Mouse (Mus musculus) neural tube, embryonic 11.5 days (tissue): ENCODE measurements around the gene Morc4. TPM values are rescaled to one million over a fixed set of nuclear protein-coding genes. Genes with fewer than 3 reads are reported as not detected.

Experiments
- ATAC-seq: fragments of 200-750 bp; cut with Nextera tagmentation; 2 replicates; pipeline ENCODE4 v1.8.0; 2017; ENCODE audit warnings: moderate number of reproducible peaks, mild to moderate bottlenecking, moderate TSS enrichment, moderate library complexity; ENCODE audit not compliant: insufficient read depth, low FRiP score, low TSS enrichment
- DNase-seq: peaks from one replicate; pipeline ENCODE4 v3.0.0-alpha.2; 2015; ENCODE audit warnings: low spot score
- H3K27ac ChIP-seq: fragments of 300-500 bp; sonication (generic); 2 replicates; pipeline ENCODE4 v1.5.1; 2014; ENCODE audit warnings: low read depth, mild to moderate bottlenecking, low read length
- H3K27me3 ChIP-seq: fragments of 300-500 bp; sonication (generic); 2 replicates; pipeline ENCODE4 v1.6.1; 2014; ENCODE audit warnings: mild to moderate bottlenecking, low read length, mixed read lengths; ENCODE audit not compliant: control insufficient read depth, insufficient read depth
- H3K36me3 ChIP-seq: fragments of 300-500 bp; sonication (generic); 2 replicates; pipeline ENCODE4 v1.6.1; 2014; ENCODE audit warnings: mild to moderate bottlenecking, low read length, moderate library complexity, mixed read lengths; ENCODE audit not compliant: control insufficient read depth, insufficient read depth
- H3K4me1 ChIP-seq: fragments of 300-500 bp; sonication (generic); 2 replicates; pipeline ENCODE4 v1.6.1; 2014; ENCODE audit warnings: low read length, mixed read lengths; ENCODE audit not compliant: control insufficient read depth, insufficient read depth
- H3K4me2 ChIP-seq: fragments of 300-500 bp; sonication (generic); 2 replicates; pipeline ENCODE4 v1.6.1; 2014; ENCODE audit warnings: low read depth, mild to moderate bottlenecking, moderate library complexity
- H3K4me3 ChIP-seq: fragments of 300-500 bp; sonication (generic); 2 replicates; pipeline ENCODE4 v1.5.1; 2014; ENCODE audit warnings: low read depth, low read length
- H3K9ac ChIP-seq: fragments of 300-500 bp; sonication (generic); 2 replicates; pipeline ENCODE4 v1.6.1; 2014; ENCODE audit warnings: mild to moderate bottlenecking, low read length
- H3K9me3 ChIP-seq: fragments of 300-500 bp; sonication (generic); 2 replicates; pipeline ENCODE4 v1.6.1; 2016; ENCODE audit warnings: low read length; ENCODE audit not compliant: control insufficient read depth
- WGBS: fragments of 180-500 bp; shearing (Covaris S2); extraction: QIAGEN DNeasy Blood & Tissue Kit; methylation state at CpG from one replicate; pipeline ENCODE4 v1.1.7; 2014; 5-methylcytosine and 5-hydroxymethylcytosine counted together
- polyA plus RNA-seq: library from polyadenylated mRNA; unstranded; fragments of >200 nt; fragmentation: Nextera tagmentation; extraction: Ambion mirVana; gene quantifications from 2 replicates; pipeline ENCODE4 v1.2.1, GENCODE M21; 2014

Morc4 gene
- polyA plus RNA-seq, 1 experiment from 2014 or later: 8.8 TPM

DNA sequence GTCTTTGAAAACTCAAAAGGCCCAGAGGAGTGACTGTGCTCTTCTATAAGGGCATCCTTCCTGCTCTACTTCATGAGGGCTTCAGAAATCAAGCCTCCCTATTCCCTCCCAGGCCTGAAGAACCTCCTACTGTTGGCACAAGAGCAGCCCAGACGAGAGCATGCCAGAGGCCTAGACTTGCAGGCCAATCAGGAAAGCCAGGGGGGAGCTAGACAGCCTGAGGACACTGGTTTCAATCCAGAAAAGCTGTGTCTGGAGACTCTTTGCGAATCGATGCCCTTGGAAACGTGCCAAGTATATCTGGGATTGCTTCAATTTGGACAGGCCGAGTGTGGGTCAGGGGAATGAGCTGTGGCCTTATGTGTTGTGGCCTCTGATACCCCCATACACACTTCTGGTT, 92.1 kb downstream of the Morc4 start:
- no peaks in the 10 kb centered on the region for H3K9me3 ChIP-seq
- no peak overlapping the region for H3K27ac ChIP-seq
- H3K9ac ChIP-seq: no peak overlapping the region
- no peak overlapping the region for H3K4me2 ChIP-seq
- no peak for ATAC-seq
- DNase-seq: no peak
- H3K4me3 ChIP-seq: no peak overlapping the region
- peaks cover 7% of the 10 kb centered on the region for H3K27me3 ChIP-seq
- no peaks in the 10 kb centered on the region for H3K36me3 ChIP-seq
- WGBS: 85% methylated on average over 5 of the region's 5 CpGs
- H3K4me1 ChIP-seq: no peaks in the 10 kb centered on the region

DNA sequence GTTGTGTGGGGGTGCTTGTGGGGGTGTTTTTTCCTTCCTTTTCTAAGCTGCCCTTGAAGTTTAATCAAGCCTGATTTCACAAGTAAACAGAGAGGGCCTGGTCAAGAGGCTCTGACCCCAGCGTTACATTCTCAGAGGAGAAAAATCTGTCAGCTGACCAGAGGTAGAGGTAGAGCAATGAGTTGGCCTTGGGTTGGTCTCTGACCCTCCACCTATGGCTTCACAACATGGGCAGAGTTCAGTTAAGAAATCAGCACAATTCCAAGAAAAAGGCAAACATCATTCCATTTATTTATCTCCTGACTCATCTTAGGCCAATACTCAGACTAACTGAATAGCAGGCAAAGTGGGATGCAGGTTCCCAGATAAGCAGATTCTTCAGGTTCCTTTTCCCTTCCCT, 92.6 kb downstream of the Morc4 start:
- no peaks in the 10 kb centered on the region for H3K9me3 ChIP-seq
- DNase-seq (no peak), ATAC-seq (no peak)
- 67% methylated on average over 1 of the region's 1 CpGs for WGBS
- no peaks in the 10 kb centered on the region for H3K36me3 ChIP-seq
- H3K27me3 ChIP-seq: peaks cover 7% of the 10 kb centered on the region
- H3K4me2 ChIP-seq: no peak overlapping the region
- no peak overlapping the region for H3K9ac ChIP-seq
- H3K4me3 ChIP-seq: no peak overlapping the region
- no peak overlapping the region for H3K27ac ChIP-seq
- H3K4me1 ChIP-seq: no peaks in the 10 kb centered on the region

DNA sequence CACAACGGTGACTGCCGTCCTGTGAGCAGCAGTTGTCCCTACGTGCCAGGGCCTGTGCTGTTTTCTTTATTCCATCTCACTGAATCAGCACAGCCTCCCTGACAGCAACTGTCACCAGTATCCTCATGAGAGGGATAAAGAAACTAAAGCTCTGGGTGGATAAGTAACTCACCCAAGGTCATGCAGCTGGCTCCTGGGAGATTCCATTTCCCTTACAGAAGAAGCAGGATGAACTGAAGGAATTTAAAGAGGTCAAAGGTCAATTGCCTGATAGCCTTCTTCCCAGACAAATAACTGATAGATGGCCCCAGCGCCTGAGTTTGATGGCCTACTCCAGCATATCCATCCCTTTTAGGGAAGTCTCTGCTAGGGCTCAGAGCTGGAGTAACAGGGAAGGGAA, 94.1 kb downstream of the Morc4 start:
- H3K9ac ChIP-seq: no peak overlapping the region
- no peaks in the 10 kb centered on the region for H3K36me3 ChIP-seq
- H3K9me3 ChIP-seq: no peaks in the 10 kb centered on the region
- DNase-seq: no peak
- peaks cover 5% of the 10 kb centered on the region for H3K27me3 ChIP-seq
- no peak for ATAC-seq
- no peaks in the 10 kb centered on the region for H3K4me1 ChIP-seq
- H3K4me2 ChIP-seq: no peak overlapping the region
- H3K27ac ChIP-seq: no peak overlapping the region
- H3K4me3 ChIP-seq: no peak overlapping the region
- 31% methylated on average over 4 of the region's 4 CpGs for WGBS

DNA sequence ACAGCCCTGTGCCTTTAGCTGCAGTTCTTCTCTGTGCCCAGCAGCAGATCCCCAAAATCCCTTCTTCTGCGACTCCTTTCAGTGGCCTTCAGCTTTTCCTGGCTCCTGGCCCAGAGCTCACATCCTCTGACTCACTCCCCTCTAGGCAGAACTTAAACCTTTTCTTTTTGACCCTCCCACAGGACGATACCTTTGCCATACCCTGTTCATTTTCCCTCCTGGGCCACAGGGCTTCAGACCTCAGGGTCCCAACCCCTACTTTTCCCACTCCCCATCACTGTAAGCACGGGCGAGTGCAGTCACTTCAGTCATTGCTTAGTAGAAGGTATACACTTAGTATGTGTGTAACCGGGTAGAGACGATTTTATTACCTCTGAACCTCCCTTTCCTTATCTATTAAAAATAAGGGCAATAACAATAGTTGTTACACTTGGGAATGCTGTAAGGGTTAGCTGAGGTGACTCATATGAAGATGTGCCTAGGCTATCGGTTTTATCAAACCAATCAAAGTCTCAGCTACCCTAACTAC, 96.3 kb downstream of the Morc4 start:
- Histone ChIP-seq H3K36me3 (no peaks in the 10 kb centered on the region), H3K4me1 (no peaks in the 10 kb centered on the region), H3K27me3 (peaks cover 3% of the 10 kb centered on the region), H3K9me3 (no peaks in the 10 kb centered on the region), H3K4me2 (no peak overlapping the region), H3K9ac (no peak overlapping the region), H3K4me3 (no peak overlapping the region), H3K27ac (no peak overlapping the region)
- DNase-seq (no peak), ATAC-seq (no peak)
- WGBS: 74% methylated on average over 7 of the region's 7 CpGs

DNA sequence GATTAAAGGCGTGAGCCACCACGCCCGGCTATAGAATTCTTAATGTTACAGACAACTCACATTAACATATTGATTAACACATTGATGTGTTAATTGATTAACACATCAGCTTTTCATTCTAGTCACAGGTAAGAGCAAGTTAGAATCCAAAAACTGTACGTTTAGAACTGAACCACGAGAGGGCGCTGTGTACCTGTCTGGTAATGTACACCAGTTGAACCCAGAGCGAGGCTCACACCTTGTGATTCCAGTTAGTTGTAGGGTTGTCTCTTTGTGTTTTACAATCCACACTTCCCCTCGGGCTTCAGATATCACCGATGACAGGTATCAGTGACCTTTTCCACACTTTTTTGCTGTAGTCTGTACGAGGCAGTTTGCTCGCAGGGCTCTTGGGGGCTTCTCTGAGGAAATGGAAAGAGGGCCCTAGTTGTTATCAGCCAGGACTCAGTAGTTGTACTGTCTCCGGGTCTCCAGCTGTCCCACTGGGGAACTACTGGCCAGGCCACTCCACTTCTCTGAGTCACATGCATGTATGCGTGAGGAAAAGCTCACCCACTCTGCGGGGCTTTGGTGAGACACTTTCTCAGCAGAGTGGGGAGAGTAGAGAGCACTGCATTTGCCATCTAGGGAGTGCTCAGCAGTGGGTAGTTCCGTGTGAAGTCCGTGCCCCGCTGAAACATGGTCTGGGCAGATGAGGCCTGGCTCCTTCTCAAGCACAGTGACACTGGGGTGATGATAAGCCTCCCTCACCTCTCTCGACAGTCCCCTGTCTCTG, 97.0 kb downstream of the Morc4 start:
- peak; percentile 50 for DNase-seq
- Histone ChIP-seq H3K9ac (no peak overlapping the region), H3K4me2 (no peak overlapping the region), H3K36me3 (no peaks in the 10 kb centered on the region), H3K27ac (no peak overlapping the region), H3K4me3 (no peak overlapping the region), H3K9me3 (no peaks in the 10 kb centered on the region), H3K27me3 (peaks cover 2% of the 10 kb centered on the region), H3K4me1 (no peaks in the 10 kb centered on the region)
- ATAC-seq: no peak
- WGBS: 42% methylated on average over 18 of the region's 18 CpGs

Other genes starting within 250 kb of the Morc4 start
- 0.69 and 0.74 TPM in 2 replicates for gene Tbc1d8b, start 186.7 kb downstream of the Morc4 start, polyA plus RNA-seq
- gene Gm15013, start 157.2 kb downstream of the Morc4 start, polyA plus RNA-seq: not detected in 2 replicates
- not detected in 2 replicates for gene Ripply1, start 89.3 kb downstream of the Morc4 start, polyA plus RNA-seq
- 0.30 and 0.32 TPM in 2 replicates for gene Cldn2, start 70.8 kb downstream of the Morc4 start, polyA plus RNA-seq
- gene Rbm41, start 126.9 kb upstream of the Morc4 start, polyA plus RNA-seq: 8.7 and 9.4 TPM in 2 replicates
- 3.7 and 5.8 TPM in 2 replicates for gene Nup62cl, start 191.0 kb upstream of the Morc4 start, polyA plus RNA-seq
- not detected in 2 replicates for gene Pih1h3b, start 191.2 kb upstream of the Morc4 start, polyA plus RNA-seq